Mouse (Mus musculus) gastrocnemius, postnatal 25 days (tissue): ENCODE data around the gene Suclg2. TPM values are rescaled to one million over a fixed set of nuclear protein-coding genes. Genes with fewer than 3 reads are reported as not detected.
"Not testable (repeated sequence)": the region's sequence is repeated elsewhere in the genome, so short reads cannot be mapped to it uniquely, and the experiment has no call there.

ENCODE experiments used
- DNase-seq: peaks from one replicate; pipeline ENCODE4 v3.0.0; 2022
- total RNA-seq, 2 experiments: library from RNA; stranded (reverse); gene quantifications; 1 replicate in 1 of 2; 2 replicates in 1 of 2; pipeline ENCODE4 v1.2.3; 2021

Suclg2 gene
- total RNA-seq, 2 experiments from 2014 or later, result 33.2 to 40.4 TPM

GRCm38 (mm10) chr6:95629071-95629470 is 89.5 kb downstream of the Suclg2 start:
- no peak for DNase-seq

GRCm38 (mm10) chr6:95621821-95622220 is 96.8 kb downstream of the Suclg2 start:
- peak; percentile 82 for DNase-seq

GRCm38 (mm10) chr6:95620804-95621203 is 97.8 kb downstream of the Suclg2 start:
- no peak for DNase-seq

- no peak for DNase-seq
Observed at GRCm38 (mm10) chr6:95619817-95620216, 98.8 kb downstream of the Suclg2 start.

GRCm38 (mm10) chr6:95618434-95618833 is 100.2 kb downstream of the Suclg2 start:
- DNase-seq, result no peak

DNA sequence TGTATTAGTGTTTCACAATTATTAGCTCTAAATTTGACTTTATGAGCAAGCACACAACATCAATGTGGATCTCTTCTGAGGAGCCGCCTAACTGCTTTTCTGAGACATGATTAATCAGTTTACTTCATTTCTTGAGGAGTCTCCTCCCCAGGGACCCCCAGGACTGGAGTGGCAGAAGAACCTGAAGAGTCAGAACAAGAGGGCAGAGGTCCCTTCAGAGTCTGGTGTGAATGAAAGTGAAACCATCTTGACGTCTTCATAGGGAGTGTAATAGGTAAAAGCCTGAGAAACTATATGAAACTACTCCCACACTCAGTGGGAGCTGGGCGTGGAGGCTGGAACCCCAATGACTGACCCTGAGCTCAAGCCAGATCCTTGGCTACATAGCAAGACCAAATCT is 105.4 kb downstream of the Suclg2 start:
- DNase-seq, result no peak

DNA sequence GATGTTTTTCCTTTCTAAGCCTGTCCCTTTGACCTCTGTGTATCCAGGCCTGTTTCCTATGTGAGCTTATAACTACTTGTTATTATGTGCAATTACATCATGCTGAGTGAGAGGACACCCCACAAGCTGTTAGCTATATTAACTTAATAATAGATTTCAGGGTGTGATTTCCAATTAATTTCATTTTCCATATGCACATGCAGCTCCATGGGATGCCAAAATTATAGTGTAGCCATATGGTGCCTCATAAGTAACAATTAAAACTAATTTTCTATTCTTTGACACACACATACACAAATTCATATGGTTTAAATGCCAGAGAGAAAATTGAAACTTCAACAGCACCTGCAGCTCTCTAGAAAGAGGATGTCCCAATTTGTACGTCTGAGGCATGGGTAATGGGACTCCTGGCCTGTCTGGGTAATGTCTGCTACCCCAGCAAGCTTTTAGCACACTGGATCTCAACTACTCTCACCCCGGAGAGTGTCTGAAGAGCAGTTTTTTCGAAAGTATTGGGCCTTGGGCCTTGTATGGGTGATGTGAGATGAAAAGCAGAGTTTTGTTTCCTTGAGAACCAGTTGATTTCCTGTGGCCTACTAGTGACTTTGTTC is 106.1 kb downstream of the Suclg2 start:
- DNase-seq, result no peak

GRCm38 (mm10) chr6:95611059-95611458 is 107.5 kb downstream of the Suclg2 start:
- DNase-seq, result no peak

DNA sequence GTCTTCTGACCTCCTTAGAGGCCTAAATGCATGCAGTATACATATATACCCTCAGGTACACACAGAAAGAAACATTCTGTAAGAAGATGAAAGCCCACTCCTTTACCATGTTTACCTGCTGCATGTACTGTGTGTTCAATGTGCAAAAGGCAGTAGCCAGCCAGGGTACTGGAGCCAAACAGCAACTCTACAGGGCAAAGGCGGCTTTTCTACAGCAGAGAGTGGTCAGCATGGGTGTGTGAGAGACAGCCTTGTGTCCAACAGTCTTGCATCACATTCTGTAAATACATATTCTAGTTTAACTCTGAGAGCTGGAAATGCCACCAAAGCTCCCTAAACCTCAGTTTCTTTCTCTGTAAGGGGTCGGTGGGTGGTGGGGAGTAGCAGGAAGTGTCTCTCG is 110.5 kb downstream of the Suclg2 start:
- no peak for DNase-seq

GRCm38 (mm10) chr6:95600731-95601130 is 117.9 kb downstream of the Suclg2 start:
- not testable (repeated sequence) for DNase-seq

- DNase-seq, result peak; percentile 31
Observed at GRCm38 (mm10) chr6:95596766-95597750, 121.5 kb downstream of the Suclg2 start.

- DNase-seq, result no peak
Observed at GRCm38 (mm10) chr6:95595852-95596251, 122.7 kb downstream of the Suclg2 start.

GRCm38 (mm10) chr6:95594239-95594638 is 124.4 kb downstream of the Suclg2 start:
- DNase-seq, result no peak

DNA sequence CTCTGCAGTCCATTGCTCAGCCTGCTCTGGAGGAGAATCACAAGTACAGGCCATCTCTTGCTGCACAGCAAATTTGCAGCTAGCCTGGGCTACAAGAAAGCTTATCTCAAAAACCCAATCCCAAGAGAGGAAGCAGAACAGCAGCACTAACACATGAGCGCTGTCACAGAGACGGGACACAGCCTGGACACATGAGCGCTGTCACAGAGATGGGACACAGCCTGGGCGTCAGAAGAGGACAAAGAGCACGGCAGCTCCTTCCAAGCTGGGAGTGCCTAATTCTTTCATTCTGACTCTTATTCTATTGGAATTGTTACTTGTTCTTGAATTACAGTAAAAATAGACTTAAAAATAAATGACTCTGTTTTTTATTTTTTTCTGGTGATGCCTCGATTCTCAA is 126.2 kb downstream of the Suclg2 start:
- DNase-seq, result no peak

DNA sequence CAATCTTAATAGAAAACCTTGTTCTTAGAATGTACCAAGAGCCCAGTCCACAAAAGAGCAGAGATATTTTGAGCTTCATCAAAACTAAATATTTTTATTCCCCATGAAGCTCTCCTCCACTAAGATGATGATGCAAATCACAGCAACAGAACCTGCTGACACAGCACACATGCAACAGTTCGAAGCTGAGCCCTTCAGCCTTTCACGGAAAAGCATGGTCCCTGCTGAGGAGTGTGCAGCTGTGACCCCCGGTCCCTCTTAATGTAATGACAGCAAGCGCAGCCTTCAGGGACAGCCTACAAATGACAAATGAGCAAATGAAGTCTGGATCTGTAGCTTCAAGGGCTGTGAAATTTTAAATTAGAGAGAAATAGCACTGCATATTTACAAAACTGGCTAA is 128.1 kb downstream of the Suclg2 start:
- no peak for DNase-seq

DNA sequence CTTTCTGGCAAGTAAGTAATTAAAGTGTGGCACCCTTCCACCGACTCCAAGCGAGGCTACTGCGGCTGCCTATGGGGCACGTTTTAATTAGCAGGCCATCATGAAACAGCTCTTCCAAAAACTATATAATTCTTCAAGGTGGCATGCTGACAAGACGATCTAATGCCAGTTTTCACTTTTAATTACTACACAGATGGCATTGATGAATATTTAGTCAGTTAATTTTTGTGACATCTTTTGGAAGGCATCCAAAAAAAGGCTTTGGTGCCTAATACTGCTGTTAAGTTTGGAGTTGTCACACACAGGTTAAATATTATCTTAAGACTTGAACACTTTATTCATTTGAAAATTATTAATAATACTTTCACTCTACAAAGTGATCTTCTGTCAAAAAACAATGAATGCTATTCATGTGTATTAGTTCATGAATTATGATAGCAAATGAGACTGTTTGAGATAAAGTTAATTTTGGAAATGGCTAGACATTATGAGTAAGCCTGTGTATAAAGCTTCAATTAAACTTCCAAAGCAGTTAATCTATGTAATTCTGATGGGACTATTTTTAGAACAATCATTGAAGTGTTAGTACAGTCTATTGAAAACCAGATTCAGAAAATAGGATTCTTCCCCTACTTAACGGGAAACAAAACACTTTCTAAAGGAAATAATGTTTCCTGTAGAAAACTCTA is 131.3 kb downstream of the Suclg2 start:
- DNase-seq, result no peak

DNA sequence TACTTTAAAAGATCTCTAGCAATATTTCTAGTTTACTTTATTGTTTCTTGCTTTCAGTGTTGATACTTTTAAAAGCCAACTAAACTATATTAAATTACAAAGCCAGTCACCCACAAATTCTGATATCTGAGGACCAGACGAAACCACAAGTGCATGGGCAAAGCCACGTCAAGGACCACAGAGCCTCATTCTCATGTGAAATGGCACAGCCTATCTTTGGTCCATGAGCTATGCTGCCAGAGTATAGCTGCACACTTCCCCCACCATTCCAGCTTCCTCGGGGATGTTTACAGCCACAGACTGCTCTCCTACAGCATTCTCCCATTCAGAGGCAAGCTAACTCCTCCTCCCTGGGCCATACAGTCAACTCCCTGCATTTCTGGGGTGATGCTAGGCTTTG is 136.7 kb downstream of the Suclg2 start:
- DNase-seq, result no peak

GRCm38 (mm10) chr6:95579792-95580191 is 138.8 kb downstream of the Suclg2 start:
- no peak for DNase-seq

DNA sequence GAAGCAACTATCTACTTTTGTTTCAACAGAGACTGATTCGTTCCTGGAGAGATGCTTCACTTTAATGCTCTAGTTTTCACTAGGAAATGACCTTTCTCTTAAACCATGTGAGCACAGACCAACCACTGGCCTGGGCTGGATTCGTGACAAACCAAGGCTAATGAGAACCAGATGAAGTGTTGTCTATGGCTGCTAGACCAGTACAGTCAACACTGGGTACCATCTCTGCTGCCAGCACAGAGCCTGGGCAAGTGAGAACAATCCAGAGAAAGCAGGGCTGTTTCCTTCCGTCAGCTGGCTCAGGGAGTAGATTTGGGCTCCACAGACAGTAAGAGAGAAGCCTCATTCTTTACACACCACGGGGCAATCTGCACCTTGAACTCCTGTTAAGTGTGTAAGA is 143.1 kb downstream of the Suclg2 start:
- DNase-seq, result peak; percentile 10

- DNase-seq, result no peak
Observed at GRCm38 (mm10) chr6:95574867-95575266, 143.7 kb downstream of the Suclg2 start.

DNA sequence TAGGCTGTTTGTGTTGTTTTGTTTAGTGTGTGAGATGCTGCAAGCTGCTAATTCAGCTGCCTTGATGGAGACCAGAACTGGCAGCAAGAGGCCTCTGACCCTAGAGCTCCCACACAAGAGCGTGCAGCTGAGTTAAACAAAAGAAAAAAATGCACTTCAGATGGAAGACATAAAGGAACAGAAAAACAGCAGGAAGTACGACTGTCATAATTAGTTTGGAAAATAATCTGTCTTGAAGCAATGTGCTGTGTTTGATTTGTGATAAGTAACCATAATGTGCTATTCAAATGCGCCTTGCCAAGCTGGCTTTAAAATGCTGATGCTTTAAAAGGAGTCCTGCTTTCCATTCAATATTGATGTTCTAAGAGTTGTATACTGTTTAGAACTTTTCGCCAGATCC is 144.2 kb downstream of the Suclg2 start:
- DNase-seq, result no peak

- no peak for DNase-seq
Observed at GRCm38 (mm10) chr6:95573035-95573759, 145.4 kb downstream of the Suclg2 start.
